27 mouse cellular contexts compared by ENCODE assay signal in the genomic region with DNA sequence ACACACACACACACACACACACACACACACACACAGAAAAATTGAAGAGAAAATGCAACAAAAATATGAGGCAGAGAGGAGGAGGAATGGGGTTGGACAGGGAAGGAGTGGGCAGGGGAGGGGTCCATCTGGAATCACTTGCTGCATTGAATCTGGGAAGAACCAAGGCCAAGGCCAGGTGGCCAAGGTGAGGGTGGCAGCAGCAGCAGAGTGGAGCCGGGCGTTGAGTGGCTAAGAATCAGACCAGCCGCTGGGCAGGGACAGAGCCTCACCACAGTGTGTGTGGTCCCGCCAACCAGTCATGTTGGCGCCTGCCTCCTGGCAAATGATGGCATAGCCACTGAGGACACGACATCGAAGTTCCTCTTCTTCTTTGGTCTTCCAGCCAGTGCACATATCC. TPM values are rescaled to one million over a fixed set of nuclear protein-coding genes. Genes with fewer than 3 reads are reported as not detected.
"Had no signal": no experiment of that assay in that cellular context is flagged by ENCODE, and none has a peak within 500 bp of the region (broad histone marks: within the 10 kb centered on the region; RNA-seq: fewer than 3 reads in every experiment).

No protein-coding gene starts in this region.

- DNase-seq: gastrocnemius, adult 2 months; gastrocnemius, postnatal 10 days; gastrocnemius, postnatal 25 days; heart, adult 18-20 months; heart, postnatal 10 days; heart, postnatal 4 days; kidney, adult 18-20 months; kidney, adult 8-10 months; kidney, postnatal 10 days; kidney, postnatal 25 days; kidney, postnatal 4 days; liver had no signal

- H3K27ac ChIP-seq: gastrocnemius, adult 2 months; heart, embryonic 10.5 days; hindbrain, embryonic 10.5 days; hindbrain, embryonic 12.5 days; hindbrain, embryonic 14.5 days; intestine, embryonic 15.5 days; layer of hippocampus, adult 2 months; left cerebral cortex, adult 2 months; limb, embryonic 10.5 days; limb, embryonic 12.5 days; liver, embryonic 14.5 days had no signal

- H3K36me3 ChIP-seq: heart, embryonic 10.5 days; heart, embryonic 12.5 days; hindbrain, embryonic 10.5 days; hindbrain, embryonic 12.5 days; intestine, embryonic 15.5 days; limb, embryonic 10.5 days; limb, embryonic 12.5 days had no signal

- ATAC-seq: hindbrain, embryonic 16.5 days; inflammation-experienced regulatory T-cells, adult 6 months; intestine, embryonic 15.5 days; intestine, postnatal 0 days had no signal

- H3K9me3 ChIP-seq: heart, embryonic 10.5 days; heart, embryonic 12.5 days; hindbrain, embryonic 10.5 days; hindbrain, embryonic 12.5 days; intestine, embryonic 15.5 days; limb, embryonic 10.5 days; limb, embryonic 12.5 days had no signal

- H3K4me3 ChIP-seq: gastrocnemius, adult 2 months; heart, embryonic 10.5 days; heart, embryonic 12.5 days; hindbrain, embryonic 10.5 days; hindbrain, embryonic 12.5 days; intestine, embryonic 15.5 days; layer of hippocampus, adult 2 months; left cerebral cortex, adult 2 months; limb, embryonic 10.5 days; limb, embryonic 12.5 days had no signal

- H3K4me2 ChIP-seq: heart, embryonic 12.5 days; hindbrain, embryonic 12.5 days; hindbrain, embryonic 14.5 days; intestine, embryonic 15.5 days; limb, embryonic 12.5 days; liver, embryonic 11.5 days had no signal

- H3K4me1 ChIP-seq: heart, embryonic 12.5 days; hindbrain, embryonic 12.5 days; intestine, embryonic 15.5 days had no signal

- H3K27me3 ChIP-seq: heart, embryonic 12.5 days; hindbrain, embryonic 12.5 days; intestine, embryonic 15.5 days; limb, embryonic 12.5 days had no signal

- H3K9ac ChIP-seq: heart, embryonic 12.5 days; hindbrain, embryonic 12.5 days; hindbrain, embryonic 14.5 days; intestine, embryonic 15.5 days; limb, embryonic 12.5 days; liver, embryonic 14.5 days had no signal

RNA-seq across cellular contexts. Expression of a gene that starts 33.5 kb away (rescaled TPM):
- polyA plus RNA-seq: inflammation-experienced regulatory T-cells, adult 6 months had no signal
